12 mouse cellular contexts compared by ENCODE assay signal in genomic region chr4:58330864-58331638, GRCm38 (mm10). TPM values are rescaled to one million over a fixed set of nuclear protein-coding genes. Genes with fewer than 3 reads are reported as not detected.
DNase-seq lines count a peak whose midpoint lies in the region; ATAC-seq and TF ChIP-seq lines count a peak whose summit lies in the region.
"Had no signal": no experiment of that assay in that cellular context is flagged by ENCODE, and none has a peak within 500 bp of the region (broad histone marks: within the 10 kb centered on the region; RNA-seq: fewer than 3 reads in every experiment).

No protein-coding gene starts in this region.

- no peak overlapping the region for H3K9ac ChIP-seq in lung, embryonic 16.5 days (ENCODE audit: low read length)
- no peak overlapping the region for H3K9ac ChIP-seq in intestine, embryonic 16.5 days (ENCODE audit: low read depth, low read length)

- TF ChIP-seq CTCF in gastrocnemius, adult 2 months (IDR thresholded peaks at IDR 0.05), result no peak
- no peak for TF ChIP-seq CTCF in cerebellum, adult 2 months (IDR thresholded peaks at IDR 0.05; ENCODE audit: borderline replicate concordance, insufficient read depth, low read depth, low read length)

- DNase-seq in gastrocnemius, adult 2 months, result peak; percentile 35
- no peak for DNase-seq in gastrocnemius, adult 18-20 months (ENCODE audit: low spot score)
- DNase-seq in lung, postnatal 4 days, result no peak
- peak; percentile 72 for DNase-seq in skeletal muscle tissue, adult 2 months (ENCODE audit: low read depth, low spot score)
- DNase-seq in spleen, postnatal 14 days (ENCODE audit: low spot score in 2 of 2), result no peak
- no peak for DNase-seq in cerebellum, adult 2 months
- DNase-seq: adrenal gland, postnatal 25 days; cerebellum, adult 18-20 months; spleen, adult 18-20 months had no signal

- H3K36me3 ChIP-seq in lung, embryonic 16.5 days (ENCODE audit: control insufficient read depth, insufficient read depth, low read length), result no peaks in the 10 kb centered on the region
- no peaks in the 10 kb centered on the region for H3K36me3 ChIP-seq in intestine, embryonic 16.5 days (ENCODE audit: control insufficient read depth, insufficient read depth, low read length)

- intact Hi-C loops in gastrocnemius, adult 2 months (cut with DNase I), result no loop called here

- H3K9me3 ChIP-seq in lung, embryonic 16.5 days (ENCODE audit: control insufficient read depth, low read length), result no peaks in the 10 kb centered on the region
- H3K9me3 ChIP-seq in intestine, embryonic 16.5 days (ENCODE audit: control insufficient read depth, low read length), result no peaks in the 10 kb centered on the region

- no peaks in the 10 kb centered on the region for H3K27me3 ChIP-seq in lung, embryonic 16.5 days (ENCODE audit: control insufficient read depth, insufficient read depth, low read depth, low read length)
- H3K27me3 ChIP-seq in intestine, embryonic 16.5 days (replicated peaks; ENCODE audit: control insufficient read depth, insufficient read depth, low read length), result no peaks in the 10 kb centered on the region
- no peaks in the 10 kb centered on the region for H3K27me3 ChIP-seq in cerebellum, adult 2 months (ENCODE audit: control insufficient read depth, insufficient read depth, low read length)

- peak; percentile 92 for ATAC-seq in lung, embryonic 16.5 days (ENCODE audit: low read depth)
- ATAC-seq in intestine, embryonic 16.5 days, result peak; percentile 68

- H3K27ac ChIP-seq in gastrocnemius, adult 2 months, result peak overlapping the region; percentile 53
- peak overlapping the region; percentile 70; the same call in 1 of the 2 replicates for H3K27ac ChIP-seq in lung, embryonic 16.5 days (ENCODE audit: low read length)
- H3K27ac ChIP-seq in intestine, embryonic 16.5 days (ENCODE audit: low read length), result no peak overlapping the region
- no peak overlapping the region for H3K27ac ChIP-seq in cerebellum, adult 2 months (ENCODE audit: insufficient read depth, low read length)

- TF ChIP-seq POLR2A in cerebellum, adult 2 months (IDR thresholded peaks at IDR 0.05; ENCODE audit: borderline replicate concordance, insufficient read depth, low read length), result no peak

- H3K4me2 ChIP-seq in lung, embryonic 16.5 days (ENCODE audit: low read depth, low read length), result no peak overlapping the region
- H3K4me2 ChIP-seq in intestine, embryonic 16.5 days (ENCODE audit: low read depth, low read length), result no peak overlapping the region

- H3K4me1 ChIP-seq in lung, embryonic 16.5 days (replicated peaks; ENCODE audit: control insufficient read depth, insufficient read depth, low read length), result no peaks in the 10 kb centered on the region; the same call in 1 of the 2 replicates
- no peaks in the 10 kb centered on the region for H3K4me1 ChIP-seq in intestine, embryonic 16.5 days (ENCODE audit: control insufficient read depth, insufficient read depth, low read length)
- H3K4me1 ChIP-seq in cerebellum, adult 2 months (ENCODE audit: control insufficient read depth, insufficient read depth, low read length), result no peaks in the 10 kb centered on the region

- 65% methylated on average over 10 of the region's 10 CpGs for WGBS in lung, embryonic 16.5 days
- 86% methylated on average over 10 of the region's 10 CpGs for WGBS in intestine, embryonic 16.5 days
- 92% methylated on average over 10 of the region's 10 CpGs for WGBS in cerebellum, adult 2 months

- H3K4me3 ChIP-seq in gastrocnemius, adult 2 months, result no peak overlapping the region
- H3K4me3 ChIP-seq in lung, embryonic 16.5 days (ENCODE audit: low read length), result no peak overlapping the region
- H3K4me3 ChIP-seq in intestine, embryonic 16.5 days (ENCODE audit: low read length), result no peak overlapping the region
- no peak overlapping the region for H3K4me3 ChIP-seq in cerebellum, adult 2 months (replicated peaks; ENCODE audit: insufficient read depth, low read depth, low read length)
- H3K4me3 ChIP-seq: erythroblast, embryonic 14.5 days had no signal

RNA-seq across cellular contexts. Expression of gene Musk, which starts 45.3 kb away (rescaled TPM):
- 10 to 100 TPM; 20.4 to 66.6 TPM for total RNA-seq in gastrocnemius, adult 2 months (2021)
- 10 to 100 TPM; 21.8 to 44.1 TPM for total RNA-seq in gastrocnemius, adult 18-20 months (2021)
- polyA plus RNA-seq in lung, embryonic 16.5 days (2015; fragmentation: Nextera tagmentation; extraction: Ambion mirVana), result 0.06 and 0.16 TPM in 2 replicates
- polyA plus RNA-seq in intestine, embryonic 16.5 days (2015; fragmentation: Nextera tagmentation; extraction: Ambion mirVana), result 0.10 and 0.13 TPM in 2 replicates
- 0.05 and 0.22 TPM in 2 replicates for polyA plus RNA-seq in cerebellum, adult 2 months (2012; rRNA removed)
- polyA plus RNA-seq: erythroblast, embryonic 14.5 days had no signal

Comparison
In these comparisons a context has a peak if more than half of its experiments do, and no peak if none do; other contexts are left out.
1. DNase-seq: peak in gastrocnemius, adult 2 months (single experiment) and skeletal muscle tissue, adult 2 months (single experiment); none in gastrocnemius, adult 18-20 months (single experiment), lung, postnatal 4 days (0 of 2), spleen, postnatal 14 days (0 of 2) and cerebellum, adult 2 months (0 of 2).
2. H3K27ac ChIP-seq: peak in gastrocnemius, adult 2 months (single experiment) and lung, embryonic 16.5 days (single experiment); none in intestine, embryonic 16.5 days (single experiment) and cerebellum, adult 2 months (single experiment).